Mouse (Mus musculus) brain, embryonic 14.5 days (tissue): ENCODE data around the gene Zfhx3.
A peak's percentile ranks its signal among the peaks of the same experiment; 100 is the strongest.

Source experiments
- CTCF ChIP-seq: fragments of 200-500 bp; IDR thresholded peaks from 2 replicates; pipeline ENCODE4 v1.5.1; 2012; ENCODE audit warnings: inconsistent platforms, mild to moderate bottlenecking, moderate library complexity, borderline replicate concordance; ENCODE audit not compliant: insufficient read depth, insufficient read length; ENCODE audit errors: extremely low read depth
- POLR2A ChIP-seq: fragments of 200-500 bp; IDR thresholded peaks from 2 replicates; pipeline ENCODE4 v1.6.1; 2012; ENCODE audit warnings: mild to moderate bottlenecking, inconsistent platforms, borderline replicate concordance; ENCODE audit not compliant: poor library complexity, insufficient read depth, insufficient read length, severe bottlenecking; ENCODE audit errors: extremely low read depth

- TF ChIP-seq CTCF (peak; percentile 62), POLR2A (no peak)
These were observed 158.7 kb downstream of the Zfhx3 start for GRCm38 (mm10) chr8:108101131-108101530.
